Mouse (Mus musculus): Measurements from ENCODE around the gene Gm38431.
"Not testable (repeated sequence)": the region's sequence is repeated elsewhere in the genome, so short reads cannot be mapped to it uniquely, and the experiment has no call there.

Gene Gm38431

DNA sequence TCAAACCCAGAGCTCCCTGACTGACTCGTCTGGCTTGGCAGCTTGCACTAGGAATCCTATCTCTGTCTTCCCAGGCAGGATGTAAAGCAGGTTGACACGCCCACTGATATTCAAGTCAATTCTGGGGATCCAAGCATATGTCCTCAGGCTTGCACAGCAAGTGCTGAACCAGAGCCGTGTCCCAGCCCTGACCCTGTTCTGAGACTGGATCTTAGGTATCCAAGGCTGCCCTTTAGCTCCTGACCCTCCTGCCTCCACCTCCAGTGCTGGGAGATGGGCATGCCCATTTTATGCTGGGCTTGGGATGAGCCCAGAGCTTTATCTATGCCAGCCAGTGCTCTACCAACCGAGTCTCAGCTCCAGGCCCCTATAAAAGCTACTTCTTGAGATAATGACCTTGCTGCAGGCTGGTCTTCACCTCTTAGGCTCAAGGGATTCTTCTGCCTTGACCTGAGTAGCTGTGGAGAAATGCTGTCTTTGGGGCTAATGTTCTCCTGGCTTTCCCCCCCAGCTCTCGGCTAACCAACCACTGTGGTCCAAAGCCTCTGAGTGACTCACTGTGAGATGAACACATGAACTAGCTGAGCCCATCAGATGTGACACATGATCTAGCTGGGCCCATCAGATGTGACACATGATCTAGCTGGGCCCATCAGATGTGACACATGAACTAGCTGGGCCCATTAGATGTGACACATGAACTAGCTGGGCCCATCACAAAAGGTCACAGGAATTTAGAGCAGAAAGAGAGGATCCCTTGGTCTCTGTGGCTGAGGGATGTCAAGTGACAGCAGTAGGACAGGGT lies 14.2 kb upstream of the Gm38431 start:
- DNase-seq (ENCODE audit: low read depth) = no peak

DNA sequence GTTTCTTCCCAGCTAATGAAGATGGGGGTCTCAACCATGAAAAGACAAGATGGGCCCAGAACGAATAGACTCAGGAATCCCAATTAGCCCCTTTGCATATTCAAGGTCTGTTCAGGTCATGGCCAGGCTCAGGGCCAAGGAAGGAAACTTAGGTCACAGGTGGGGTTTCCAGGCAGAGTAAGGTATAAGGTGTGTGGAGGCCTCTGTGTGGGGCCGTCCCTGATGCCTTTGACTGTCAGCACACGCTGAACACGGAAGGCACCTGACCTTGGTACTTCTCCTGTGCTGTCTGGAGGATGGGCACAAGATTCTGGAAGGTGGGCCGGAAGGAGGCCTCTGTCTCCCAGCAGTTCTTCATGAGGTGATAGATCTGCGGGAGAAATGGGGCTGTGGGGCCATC lies 13.0 kb upstream of the Gm38431 start:
- DNase-seq (ENCODE audit: low read depth) = no peak

DNA sequence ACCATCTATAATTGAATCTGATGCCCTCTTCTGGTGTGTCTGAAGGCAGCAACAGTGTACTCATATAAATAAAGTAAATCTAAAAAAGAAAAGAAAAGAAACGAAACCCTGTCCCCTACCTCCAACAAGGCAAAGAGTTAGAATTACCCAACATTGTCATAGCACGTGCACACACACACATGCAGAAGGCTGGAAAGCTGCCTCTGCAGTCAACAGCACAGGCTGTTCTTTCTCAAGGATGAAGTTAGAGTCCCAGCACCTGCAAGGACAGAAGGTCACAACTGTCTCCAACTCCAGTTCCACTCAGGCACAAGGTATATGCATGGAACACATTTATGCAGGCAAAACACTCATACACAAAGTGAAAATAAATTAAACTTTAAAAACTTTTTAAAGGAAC lies 10.3 kb upstream of the Gm38431 start:
- DNase-seq (ENCODE audit: low read depth) = no peak

DNA sequence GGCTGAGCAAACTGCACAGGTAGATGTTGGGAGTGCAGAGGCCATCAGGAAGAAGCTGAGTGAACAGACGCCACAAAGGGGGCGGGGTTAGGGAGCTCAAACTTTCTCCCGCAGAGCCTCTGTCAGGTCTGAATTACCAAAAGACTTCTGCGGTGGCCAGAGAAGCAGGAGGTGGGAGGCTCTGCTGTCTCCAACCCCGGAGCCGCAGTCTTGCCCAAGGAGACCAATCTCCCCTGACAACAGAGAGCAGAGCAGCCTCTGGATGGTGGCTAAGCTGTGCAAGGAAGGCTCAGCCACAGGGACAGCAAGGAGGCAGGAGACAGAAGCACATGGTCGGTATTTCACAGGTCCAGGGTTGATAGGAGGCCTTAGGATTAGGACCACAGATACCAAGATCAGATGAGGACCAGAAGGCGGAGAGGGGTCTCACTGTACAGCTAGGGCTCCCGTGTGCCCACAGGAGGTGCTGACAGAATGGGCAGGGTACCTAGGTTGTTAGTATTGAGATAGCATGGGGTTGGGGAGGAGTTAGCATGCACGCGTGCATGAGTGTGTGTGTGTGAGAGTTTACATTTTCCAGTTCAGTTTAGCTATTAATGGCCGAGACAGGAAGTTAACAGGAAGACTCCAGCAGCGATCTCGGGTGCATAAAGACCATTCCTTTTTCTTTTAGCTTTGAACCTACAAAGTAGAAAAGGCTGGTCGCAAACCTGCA lies 8.8 kb upstream of the Gm38431 start:
- no peak for DNase-seq (ENCODE audit: low read depth)

DNA sequence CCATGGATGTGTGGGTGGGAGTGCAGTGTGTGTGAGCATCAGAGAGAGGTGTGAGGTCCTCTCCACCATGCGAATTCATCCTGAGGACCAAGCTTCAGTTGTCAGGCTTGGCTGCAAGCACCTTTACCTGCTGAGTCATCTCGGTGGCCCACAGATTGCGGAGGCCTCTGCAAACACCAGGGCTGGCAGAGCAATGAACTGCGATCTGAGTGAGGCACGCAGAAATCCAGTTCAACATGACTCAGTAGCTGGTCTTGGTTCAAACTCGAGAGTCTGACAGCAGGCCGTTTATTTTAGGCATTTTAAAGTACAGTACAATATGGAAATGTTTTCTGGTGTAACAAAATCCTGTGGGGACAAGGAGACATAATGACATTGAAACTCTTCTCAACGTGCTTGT lies 6.0 kb upstream of the Gm38431 start:
- DNase-seq (ENCODE audit: low read depth) = no peak

DNA sequence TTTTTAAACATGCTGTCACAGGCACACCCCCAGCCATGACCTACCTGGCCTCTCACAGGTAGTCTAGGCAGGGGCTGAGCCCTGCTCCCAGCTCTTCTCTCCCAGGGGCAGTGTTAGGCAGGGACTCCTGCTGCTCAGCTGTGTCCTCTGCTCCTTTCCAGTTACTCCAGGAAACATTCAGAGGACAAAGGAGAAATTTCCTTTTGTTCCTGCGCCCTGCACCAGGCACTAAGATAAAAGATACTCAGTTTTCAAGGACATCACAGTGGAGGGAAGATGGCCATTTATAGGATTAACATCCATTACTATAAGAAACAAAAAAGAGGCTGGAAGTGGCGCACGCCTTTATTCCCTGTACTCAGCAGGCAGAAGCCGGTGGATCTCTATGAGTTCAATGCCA lies 4.2 kb upstream of the Gm38431 start:
- DNase-seq (ENCODE audit: low read depth) = no peak

DNA sequence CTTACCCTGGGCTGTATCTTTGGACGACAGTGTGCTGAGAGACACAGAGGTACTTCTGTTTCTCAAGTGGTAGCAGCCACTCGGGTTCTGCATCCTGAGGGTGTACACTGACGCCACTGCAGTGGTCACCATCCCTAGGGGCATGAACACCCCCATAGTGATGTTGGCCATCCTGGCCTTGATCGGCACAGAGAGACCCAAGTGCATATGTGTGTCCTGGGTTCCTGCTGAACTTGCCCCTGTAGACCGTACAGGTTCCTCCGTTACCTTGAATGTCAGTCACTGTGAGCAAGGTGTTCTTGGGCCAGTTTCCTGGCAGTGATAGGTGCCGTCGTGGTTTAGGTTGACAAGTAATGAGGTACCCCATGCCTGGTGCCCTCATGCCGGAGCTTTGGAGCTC lies 1.6 kb upstream of the Gm38431 start:
- no peak for DNase-seq (ENCODE audit: low read depth)

DNA sequence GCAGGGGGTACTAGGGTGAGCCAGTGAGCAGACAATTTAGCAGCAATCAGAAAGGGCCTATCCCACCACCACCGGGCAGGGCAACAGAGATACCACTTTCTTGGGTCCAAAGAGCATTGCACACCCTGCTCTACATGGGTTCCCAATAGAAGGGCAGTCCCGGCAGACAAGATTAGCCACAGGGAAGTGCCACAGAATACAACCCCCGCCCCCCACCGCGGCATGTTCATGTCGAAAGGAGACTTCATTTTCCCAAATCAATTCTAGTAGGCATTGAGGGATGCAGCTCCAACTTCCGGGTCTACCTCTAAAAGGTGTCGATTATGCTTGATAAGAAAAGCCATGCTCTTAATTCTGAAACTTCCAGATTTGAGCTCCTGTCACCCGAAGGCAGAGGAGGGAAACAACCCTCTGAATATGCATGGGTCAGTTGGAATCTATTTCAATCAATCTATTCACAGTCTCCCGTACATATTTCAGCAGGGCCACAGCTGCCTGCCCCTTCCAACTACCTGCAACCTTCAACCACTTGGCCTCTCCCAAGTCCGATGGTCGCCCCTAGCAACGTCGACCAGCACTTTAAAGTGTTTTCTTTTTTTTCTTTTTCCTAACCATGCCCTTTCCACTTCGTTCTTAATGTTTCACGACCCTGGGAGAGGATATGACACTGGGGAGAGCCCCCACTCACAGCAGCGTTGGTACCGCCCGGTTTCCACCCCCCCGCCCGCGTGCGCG lies 658 bp downstream of the Gm38431 start:
- no peak for DNase-seq (ENCODE audit: low read depth)

DNA sequence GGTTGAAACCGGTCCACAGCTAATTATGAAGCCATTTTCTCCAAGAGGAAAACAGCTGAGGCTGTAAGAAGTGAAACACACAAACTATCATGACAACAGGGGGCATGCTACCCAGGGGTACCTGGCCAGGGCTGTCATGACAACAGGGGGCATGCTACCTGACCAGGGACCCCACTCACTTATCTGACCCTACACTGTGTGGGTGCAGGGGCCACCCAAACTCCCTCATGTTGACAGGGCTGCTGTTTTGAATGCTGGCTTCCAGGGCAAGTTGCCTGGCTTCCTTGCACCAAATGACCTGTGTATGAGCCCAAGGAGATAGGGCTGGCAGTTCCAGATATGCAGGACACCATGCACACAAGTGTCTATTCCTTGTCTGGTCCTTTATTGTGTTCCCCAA lies 1.3 kb downstream of the Gm38431 start:
- DNase-seq (ENCODE audit: low read depth) = no peak

DNA sequence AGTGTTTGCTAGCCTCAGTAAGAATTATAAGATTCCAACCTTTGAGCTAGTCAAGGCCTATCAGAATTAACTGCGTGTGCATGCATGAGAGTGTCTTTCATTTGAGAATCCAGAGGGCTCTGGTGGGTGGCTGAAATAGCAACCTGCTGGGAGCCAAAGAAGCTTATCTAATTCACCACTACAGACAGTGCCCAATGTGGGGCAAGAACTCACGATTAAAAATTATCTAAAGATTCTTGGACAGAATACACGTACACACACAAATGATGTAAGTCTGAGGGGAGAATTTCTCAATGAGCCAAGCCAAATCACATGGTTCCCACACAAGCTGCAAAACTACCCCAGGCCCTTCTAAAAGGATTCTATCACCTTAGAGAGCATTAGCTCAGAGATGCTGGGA lies 8.5 kb downstream of the Gm38431 start:
- DNase-seq (ENCODE audit: low read depth) = no peak

DNA sequence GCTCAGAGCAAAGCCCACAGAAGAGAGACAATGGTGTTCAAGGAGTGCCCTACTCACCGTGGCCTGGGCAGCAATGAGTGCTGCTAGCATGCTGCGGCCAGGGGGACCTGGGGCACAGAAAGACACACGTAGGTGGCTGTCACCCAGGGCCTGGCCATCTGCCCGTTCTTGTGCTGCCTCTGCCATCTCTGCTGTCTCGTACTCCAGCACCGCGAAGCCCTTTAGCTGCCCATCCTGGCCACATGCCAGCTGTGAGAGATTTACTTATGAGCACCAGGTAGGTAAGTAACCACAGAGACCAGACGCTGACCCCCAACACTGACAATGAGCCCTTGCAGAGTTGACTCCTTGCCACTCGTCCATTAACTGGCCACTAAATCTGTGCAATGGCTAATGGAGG lies 10.7 kb downstream of the Gm38431 start:
- DNase-seq (ENCODE audit: low read depth) = no peak

DNA sequence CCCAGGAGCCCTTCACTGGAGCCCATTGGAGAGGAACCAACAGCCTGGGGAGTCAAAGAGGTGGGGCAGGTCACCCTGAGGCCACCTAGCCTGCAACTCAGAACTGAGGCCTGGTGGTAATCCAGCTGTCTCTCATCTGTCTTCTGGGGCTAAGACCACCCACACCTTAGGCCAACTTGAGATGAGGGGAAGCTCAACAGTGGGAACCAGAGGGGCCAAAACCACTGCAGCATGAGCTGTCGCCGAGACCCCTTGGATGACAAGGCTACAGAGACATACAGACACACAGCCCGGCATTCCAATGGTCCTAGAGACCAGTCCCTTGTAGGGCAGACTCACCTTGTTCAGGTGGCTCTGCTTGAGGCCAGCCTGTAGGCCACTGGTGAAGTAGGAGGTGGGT lies 16.2 kb downstream of the Gm38431 start:
- no peak for DNase-seq (ENCODE audit: low read depth)

DNA sequence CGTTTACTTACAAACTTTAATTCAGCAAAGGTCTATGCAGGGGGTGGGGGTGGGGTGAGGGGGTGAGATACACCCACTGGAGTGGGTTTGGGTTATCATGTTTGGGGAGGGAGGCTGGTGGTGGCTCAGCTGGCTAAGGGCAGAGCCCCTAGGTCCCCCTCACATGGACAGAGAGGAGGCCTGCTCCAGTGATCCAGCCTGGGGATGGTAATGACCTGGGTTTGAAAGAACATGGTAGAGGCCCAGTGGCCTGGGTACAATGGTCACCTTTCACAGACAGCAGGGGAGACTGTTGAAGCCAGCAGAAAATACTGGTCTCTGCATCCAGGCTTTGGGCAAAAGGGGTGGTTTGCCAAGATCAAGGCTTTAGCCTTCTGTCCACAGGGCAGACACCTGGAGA lies 17.6 kb downstream of the Gm38431 start:
- no peak for DNase-seq (ENCODE audit: low read depth)

DNA sequence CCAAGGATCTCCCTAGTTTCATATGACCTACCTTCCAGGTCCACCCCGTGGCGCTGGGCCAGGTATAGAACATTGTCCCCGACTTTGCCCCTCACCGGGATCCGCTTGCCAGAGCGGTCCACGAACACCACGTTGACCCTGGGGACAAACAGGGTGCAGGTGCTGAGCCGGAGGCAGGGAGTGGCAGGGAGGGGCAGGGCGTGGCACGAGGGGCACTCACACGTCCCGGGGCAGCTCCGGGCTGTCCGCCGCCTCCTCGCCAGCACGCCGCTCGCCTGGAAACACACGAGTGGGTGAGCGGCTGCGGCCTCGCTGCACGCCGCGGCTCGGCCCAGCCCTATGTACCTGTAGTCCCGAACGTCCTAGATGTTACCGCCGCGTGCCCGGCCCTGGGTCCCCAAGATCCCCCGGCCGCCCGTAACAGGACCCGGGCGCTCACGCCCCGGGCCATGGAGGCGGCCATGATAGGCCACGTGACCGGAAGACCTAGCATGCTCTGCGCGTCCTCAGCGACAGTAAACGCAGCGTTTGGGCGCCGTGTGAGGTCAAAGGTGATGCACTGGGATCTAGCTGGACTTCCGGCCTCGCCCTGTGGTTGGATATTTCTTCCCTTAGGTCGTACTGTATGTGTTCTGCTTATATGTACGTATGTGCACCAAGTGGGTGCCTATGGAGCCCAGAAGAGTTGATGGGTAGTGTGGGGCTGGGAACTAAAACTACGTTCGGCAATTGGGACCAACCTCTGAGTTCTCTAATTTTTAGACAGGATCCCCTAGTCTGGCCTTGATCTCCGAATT lies 18.6 kb downstream of the Gm38431 start, which contains the start of the genes Gm49373 and Fdx1l:
Gm49373 (minus strand) TSS at position 53 of the 797 bp plus-strand sequence.
Fdx1l (minus strand) TSS at position 571 of the 797 bp plus-strand sequence.
- peak; percentile 56 for DNase-seq (ENCODE audit: low read depth)

DNA sequence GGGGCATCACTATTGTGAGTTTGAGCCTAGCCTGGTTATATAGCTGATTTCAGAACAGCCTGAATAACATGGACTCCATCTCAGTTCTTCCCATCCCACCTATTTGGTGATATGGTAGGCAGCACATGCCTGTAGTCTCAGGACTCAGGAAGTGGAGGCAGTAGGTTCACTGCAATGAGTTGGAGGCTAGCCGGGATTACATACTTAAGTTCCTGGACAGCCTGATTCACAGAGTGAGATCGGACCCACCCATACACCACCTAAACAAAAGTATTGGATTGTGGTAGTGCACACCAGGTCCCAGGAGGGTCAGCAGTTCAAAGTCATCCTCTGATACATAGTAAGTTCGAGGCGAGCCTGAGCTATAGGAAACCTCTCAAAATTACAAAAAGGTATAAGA lies 19.2 kb downstream of the Gm38431 start:
- DNase-seq (ENCODE audit: low read depth) = no peak

DNA sequence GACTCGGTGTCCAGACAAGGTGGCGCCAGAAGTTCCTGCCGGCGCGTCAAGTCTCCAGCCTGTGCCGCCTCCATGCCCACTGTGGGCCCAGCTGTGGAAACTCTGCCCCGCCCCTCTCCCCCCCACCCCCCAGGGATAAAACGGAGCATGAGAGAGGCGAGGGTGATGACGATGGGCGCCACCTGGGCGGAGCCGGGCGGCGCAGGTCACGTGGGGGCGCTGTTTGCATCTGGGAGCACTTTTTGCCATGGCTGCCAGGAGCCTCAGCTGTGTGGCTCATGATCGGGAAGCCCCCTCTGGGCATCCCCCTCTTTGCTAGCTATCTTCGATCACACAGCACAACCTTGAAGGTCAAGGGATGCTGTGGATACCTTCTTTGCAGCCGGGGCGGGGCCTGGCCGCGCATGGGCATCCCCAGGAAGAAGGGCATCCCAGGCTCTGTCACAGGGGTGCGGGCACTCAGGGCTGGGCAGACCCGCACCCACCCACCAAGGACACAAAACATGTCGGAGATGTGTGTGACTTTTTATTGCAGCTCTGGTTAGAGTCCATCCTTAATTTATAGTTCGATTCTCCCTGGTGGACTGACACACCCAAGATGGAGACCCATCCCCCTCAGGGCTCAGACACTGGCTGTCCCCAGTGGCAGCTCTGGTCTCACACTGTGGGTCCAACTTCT lies 24.7 kb downstream of the Gm38431 start, which contains the start of gene Zglp1:
Zglp1 (minus strand) TSS at position 88 of the 679 bp plus-strand sequence.
- DNase-seq (ENCODE audit: low read depth) = no peak

DNA sequence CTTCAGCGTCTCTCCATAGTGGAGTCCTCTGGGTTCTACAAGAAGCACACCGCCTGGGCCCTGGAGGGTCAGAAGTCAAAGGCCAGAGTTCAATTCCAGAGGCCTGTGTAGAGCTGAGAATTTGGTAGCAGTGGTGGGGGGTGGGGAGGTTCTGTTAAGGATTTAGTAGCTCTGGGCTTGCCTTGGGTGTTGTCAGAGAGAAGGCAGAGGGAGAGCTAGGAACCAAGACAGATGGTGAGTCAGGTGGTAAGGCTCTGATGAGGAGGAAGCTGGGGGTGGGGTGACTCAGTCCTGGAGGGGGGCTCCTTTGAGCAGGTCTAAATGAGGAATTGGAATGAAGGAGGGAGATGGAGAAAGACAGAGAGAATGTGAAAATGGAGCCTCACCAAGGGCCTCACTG lies 28.9 kb downstream of the Gm38431 start:
- DNase-seq (ENCODE audit: low read depth) = no peak

DNA sequence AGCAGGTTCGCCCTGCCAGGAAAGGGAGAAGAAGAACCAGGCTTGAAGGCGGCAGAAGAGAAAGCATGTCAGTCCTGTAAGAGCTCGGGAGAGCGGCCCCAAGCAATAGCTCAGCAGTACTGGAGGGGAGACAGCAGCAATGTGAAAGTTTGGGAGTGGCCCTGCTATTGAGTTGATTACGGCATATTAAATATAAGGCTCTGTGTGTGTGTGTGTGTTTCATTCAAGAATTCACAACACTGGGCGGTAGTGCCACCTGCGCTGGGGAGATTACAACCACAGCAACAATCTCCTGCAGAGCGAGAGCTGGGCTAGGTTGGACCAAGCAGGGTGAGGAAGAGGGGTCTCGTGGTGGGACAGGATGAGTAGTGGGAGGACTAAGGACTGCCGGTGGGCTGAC lies 40.2 kb downstream of the Gm38431 start:
- DNase-seq (ENCODE audit: low read depth) = no peak

DNA sequence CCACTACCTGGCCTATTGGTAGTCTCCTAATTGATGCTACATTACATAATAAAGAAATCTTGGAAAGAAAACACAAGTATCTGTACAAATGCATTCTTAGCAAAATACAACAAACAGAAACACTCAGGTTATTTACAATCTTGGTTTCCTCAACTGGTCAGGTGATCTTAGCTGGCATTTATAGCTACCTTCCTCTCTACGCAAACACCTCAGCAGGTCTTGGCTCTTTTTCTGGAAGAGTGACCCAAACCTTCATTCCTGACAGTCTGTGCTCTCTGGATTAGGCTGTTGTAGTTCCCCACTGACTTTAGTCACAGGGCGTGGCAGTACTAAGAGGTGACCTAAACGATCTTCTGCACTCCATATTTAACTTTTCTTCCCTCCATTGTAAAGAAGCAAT lies 46.6 kb downstream of the Gm38431 start:
- DNase-seq (ENCODE audit: low read depth) = no peak

DNA sequence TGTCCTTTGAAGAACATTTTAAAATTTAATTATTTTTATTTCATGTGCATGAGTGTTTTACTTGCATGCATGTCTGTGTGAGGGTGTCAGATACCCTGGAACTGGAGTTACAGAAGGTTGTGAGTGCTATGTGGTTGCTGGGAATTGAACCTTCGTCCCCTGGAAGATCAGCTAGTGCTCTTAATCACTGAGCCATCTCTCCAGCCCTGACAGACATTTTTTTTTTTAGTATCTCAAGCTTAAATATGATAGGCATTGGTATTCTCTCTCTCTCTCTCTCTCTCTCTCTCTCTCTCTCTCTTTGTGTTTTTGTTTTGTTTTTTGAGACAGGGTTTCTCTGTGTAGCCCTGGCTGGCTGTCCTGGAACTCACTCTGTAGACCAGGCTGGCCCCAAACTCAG lies 47.0 kb downstream of the Gm38431 start:
- not testable (repeated sequence) for DNase-seq (ENCODE audit: low read depth)

DNA sequence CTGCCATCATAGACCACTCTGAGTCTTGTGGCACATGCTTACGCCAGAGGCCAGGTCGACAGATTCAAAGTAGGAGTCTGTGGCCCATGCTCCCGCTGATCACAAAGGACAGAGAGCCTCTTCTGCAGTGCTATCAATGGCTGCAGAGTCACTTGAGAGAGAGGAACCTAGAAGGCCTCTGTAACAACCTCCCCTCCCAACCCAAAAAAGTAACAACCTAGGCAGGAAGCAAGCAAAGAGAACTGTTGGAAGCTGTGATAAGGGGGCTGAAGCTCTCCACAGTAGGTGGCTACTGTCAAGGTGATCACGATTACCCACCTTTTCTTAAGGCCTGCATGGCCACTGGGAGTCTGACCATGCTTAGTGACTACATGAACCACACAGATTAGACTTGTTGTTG lies 48.2 kb downstream of the Gm38431 start:
- no peak for DNase-seq (ENCODE audit: low read depth)

Measured in fibroblast of lung, adult 2 months (primary cell).